Mouse (Mus musculus) left cerebral cortex, adult 18-20 months (tissue): ENCODE results near the gene Lman1l. TPM values are rescaled to one million over a fixed set of nuclear protein-coding genes. Genes with fewer than 3 reads are reported as not detected.

Experiments
- DNase-seq, 2 experiments: peaks; one replicate each; pipeline ENCODE4 v3.0.0; 2021 to 2022; ENCODE audit warnings: low spot score in 2 of 2, mixed read lengths in 1 of 2
- total RNA-seq, 2 experiments: library from RNA; stranded (reverse); gene quantifications; 2 replicates each; pipeline ENCODE4 v1.2.3; 2021

The Lman1l gene
- total RNA-seq, 2 experiments from 2014 or later: not detected

DNA sequence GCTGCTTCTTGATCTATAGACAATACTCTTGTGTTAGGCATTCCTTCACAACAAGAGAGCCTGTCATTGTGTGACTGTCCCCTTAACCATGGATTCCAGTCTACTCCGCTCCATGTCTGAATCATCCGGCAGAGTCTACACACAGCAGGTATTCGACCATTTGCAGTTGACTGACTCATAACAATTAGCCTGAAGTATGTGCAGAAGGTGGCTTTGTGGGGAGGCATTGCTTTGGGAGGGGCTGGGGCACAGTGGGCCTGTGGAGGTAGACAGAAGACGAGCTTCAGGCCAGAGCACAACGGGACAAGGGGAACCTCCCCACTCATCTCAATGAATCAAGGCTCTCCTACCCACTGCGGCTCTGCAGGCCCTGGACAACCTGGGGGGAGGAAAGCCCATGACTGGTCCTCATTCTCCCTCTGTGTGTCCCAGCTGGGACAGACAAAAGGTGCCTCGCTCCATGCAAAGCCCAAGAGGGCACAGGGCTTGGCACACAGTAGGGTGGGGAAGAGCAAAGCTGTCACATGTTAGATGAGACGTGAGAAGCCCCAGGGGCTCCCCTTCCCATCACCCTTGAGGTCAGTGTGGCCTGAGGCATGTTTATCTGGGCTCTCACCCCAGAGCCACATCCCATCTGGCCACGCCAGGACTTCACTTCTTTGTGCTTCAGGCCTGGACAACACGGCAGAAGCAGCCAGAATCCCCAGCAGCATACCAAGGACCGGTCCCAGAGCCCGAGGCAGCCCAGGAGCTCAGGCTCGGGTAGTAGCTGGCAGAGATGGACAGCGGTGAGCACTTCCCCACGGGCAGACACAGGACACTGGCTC, 5.3 kb upstream of the Lman1l start:
- DNase-seq: no peak

DNA sequence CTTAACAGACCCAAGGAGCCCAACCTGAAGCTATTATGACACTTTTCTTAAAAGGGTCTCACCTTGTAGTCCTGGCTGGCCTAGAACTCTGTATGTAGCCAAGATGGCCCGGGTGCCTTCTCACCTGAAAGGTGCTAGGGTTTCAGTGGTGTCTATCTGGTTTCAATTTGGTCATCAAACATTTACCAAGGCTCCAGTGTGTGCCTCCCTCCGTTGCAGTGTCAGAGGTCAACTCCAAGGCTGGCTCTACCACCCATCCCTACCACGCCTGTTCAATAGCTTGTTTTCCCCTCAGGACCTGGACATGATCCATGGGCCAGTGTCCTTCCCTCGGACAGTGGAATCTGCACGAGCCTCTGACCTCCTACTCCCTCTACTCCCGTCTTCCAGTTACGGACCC, 3.7 kb upstream of the Lman1l start:
- no peak for DNase-seq

DNA sequence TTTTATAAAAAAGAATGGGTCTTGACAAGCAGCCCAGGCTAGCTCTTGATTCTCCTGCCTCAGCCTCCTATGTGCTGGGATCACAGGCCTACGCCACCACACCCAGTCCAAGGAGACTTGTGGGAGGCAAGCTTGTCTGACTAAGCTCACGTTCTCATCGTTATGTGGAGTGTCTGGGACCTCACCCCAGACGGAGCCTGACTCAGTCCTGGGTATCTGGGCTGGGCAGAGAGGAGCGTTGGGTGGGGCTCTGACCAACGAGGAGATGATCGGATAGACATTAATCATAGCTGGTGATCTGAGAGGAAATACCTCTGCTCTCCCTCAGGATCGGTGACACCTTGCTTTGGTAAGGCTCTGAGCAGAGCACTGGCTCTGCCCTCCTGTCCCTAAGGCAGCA, 1.7 kb downstream of the Lman1l start:
- DNase-seq: no peak

DNA sequence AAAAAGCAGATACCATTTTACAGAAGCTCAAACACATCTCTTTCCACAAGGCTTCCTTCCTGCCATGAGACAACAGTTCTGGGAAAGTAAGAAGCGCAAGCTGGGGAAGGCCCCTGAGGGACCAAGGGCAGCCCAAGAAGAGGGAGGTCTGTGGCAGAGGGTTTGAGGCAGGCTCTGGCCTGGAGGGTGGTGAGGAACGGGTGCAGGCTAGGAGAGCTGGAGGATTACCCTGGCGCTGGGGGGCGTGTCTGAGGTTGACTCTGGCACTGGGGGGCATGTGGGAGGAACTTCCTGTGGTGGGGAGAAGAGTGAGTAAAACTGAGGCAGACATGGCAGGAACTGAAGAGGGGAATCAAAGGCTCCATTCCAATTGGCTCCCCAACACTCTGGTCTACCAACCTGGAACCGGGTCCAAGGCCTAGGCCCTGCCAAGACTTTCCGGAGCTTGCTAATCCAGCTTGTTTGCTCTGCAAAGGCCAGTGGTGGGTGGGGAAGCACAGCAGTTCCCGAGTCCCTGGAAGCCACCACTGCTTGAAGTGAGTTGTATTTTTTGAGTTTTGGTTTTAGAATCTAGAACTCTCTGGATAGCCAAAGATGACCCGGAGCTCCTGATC, 2.9 kb downstream of the Lman1l start:
- DNase-seq: no peak

DNA sequence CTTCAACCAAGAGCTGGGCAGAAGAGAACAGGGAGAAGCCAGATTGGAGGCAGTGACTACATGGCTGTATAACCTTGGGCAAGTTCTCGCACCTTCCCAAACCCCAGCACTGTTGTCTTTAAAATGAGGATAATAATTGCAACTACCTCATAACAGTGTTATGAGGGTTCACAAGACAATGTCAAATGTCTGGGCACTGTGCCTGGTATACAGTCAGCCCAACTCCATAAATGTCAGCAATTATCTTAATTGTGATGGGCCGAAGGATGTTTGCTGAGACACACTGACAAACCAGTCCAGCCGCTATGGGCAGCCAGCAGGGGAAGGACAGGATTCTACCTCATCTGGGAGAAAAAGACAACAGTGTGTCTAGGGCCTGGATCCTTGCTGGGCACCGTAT, 5.8 kb downstream of the Lman1l start:
- DNase-seq: no peak

DNA sequence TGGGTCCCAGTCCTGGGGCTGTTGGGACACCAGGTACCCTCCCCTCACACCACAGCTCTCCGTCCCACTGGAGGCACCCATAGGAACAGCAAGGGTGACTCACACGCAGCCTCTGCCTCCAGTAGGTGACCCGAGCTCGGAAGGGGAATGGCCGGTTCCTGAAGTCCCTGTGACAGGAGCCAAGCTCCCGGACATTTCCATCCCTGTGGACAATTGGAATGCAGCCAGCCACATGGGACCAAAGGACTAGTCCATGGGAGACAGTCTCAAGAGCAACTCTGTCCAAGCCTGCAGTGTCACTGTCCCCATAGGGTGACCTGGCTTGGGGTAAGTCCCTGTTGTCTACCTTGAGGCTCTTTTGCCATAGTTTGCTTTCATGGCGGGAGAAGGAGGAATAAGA, 6.6 kb downstream of the Lman1l start:
- DNase-seq: no peak

DNA sequence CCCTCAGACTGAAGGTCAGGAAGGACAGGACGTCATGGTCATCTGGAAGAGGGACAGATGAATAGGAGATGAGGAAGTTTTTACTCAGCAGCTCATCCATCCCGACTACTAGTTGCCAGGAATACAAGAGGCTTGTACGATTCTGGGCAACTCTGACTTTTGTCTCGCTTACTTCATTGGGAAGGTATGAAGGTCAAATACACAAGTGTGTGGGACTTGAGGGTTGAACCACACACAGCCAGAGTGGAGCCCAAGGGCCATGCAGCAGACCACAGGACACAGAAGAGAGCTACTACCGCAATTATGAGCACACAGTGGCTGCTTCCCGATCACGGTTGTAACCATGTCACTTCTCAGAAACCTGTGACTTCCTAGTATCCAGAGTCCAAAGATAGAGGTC, 8.0 kb downstream of the Lman1l start:
- no peak for DNase-seq

DNA sequence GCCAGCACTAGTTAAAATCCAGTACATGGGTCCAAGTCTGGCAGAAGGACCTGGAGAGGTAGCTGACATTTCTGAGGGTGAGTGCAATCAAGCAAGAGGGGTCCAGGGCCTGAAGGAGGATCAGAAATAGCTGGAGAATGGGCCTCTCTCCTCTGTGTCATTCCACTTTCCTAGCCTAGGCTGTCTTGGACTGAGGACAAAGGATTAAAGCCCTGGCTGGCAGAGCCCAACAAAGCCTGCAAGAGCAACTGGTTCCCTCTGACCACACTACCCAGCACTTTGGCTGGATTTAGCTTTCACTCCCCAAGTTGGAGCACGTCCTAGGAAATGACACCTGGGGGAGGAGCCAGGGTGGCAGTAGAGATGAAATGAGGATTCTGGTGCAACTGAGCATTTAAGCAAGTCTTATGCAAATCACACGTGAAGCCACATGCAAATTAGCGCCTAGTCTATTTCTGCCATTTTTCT, 10.2 kb downstream of the Lman1l start:
- no peak for DNase-seq

DNA sequence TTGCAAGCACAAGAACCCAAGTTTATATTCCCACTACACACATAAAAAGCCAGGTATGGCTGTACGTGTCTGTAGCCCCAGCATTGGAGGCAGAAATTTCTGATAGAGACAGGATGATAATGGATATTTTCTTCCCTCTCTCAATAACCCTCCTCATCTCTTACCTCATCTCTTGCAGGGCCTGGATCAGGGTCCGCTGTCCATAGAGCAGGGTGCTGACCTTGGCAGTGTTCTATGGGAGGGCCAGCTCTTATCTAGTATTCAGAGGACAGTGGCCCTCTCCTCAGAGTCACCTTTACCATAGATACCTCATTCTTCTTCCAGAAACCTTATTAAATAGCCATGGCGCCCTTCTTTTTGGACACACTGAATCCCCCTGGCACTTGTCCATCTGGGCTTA, 10.8 kb downstream of the Lman1l start:
- DNase-seq: no peak

DNA sequence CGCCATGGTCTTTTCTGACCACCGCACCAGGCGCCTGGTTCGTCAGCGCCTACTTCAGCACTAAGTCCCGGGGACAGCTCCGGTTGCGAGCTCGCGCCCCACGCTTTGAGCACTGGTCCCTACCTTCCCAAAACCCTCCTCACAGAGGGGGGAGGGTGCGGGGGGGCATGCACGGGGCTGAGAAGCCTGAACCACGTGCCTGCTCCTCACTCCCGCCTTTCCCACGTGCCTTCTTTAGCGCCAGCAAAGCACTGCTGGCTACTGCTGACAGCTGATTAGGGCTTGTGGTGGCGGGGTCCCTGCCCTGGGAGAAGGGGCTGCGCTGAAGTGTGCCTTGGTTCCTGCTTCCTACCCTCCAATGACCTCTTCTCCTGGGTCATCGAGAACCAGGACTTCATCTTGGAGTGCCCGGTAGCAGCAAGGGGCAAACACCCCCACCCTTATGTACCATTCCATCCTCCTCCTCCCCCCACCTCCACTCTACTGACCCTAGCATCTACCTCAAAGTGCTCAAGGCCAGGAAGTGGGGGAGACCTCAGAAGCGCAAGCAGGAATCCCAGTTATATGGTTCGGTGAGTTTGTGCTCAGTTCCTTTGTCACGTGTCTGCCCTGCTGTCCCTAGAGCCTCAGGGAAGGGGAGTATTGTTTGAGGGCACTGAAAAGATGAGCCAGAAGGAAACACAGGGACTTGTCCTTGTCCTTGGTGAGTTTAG, 14.3 kb downstream of the Lman1l start, which contains the start of gene Cplx3:
Gene Cplx3 (minus strand): TSS at position 143 of the 713 bp plus-strand sequence.
- no peak for DNase-seq

DNA sequence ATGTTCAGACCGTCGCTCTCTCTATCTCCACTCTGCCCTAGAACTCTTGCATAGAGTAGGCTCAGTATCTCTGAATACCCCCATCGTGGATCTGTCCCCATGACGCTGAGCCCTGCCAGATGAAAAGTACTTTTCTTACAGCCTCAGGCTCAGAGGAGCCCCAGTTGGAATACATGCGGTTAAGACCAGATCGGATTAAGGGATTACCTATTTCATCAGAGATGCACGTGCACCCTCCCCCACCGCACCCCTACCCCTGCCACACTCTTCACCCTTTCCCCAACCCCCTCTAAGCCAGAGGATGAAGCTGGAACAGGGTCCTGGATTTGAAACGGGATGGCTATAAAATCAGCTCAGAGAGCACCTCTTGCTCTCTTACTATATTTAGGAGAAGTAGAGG, 15.1 kb downstream of the Lman1l start:
- no peak for DNase-seq

DNA sequence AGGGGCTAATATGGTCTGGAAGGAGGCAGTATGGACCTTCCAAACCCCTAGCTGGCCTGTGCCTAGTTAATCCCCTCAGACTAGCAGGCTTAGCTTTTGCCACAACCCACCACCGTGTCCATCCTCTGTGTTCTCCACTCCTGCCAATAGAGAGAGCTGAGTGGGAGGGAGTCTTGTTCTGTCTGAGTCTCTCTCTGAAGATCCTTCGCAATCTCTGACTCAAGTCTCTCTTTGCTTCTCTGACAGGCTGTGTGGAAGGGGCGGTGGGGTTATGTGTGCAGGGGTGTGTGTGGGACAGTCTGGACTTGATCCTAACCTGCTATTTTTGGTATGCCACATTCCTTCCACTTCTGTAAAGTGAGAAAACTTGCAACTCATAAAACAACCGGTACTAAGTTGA, 15.7 kb downstream of the Lman1l start:
- no peak for DNase-seq

DNA sequence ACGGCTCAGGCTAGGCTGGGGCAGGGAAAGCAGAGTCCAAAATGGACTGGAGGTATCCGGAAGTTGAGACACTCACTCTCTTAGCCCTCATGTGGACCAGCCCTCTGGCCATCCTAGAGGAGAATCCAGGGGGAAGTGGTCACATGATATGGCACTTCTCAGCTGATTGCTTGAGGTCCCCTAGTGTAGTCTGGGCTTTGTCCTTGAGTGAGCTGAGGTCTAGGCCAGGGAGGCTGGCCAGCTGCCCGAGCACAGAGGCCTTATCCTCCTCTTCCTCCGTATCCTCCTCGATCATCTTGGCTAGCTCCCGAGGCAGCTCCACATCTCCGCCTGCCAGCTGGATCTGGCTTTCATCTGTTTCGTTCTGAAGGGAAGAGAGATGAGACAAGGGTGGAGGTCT, 18.5 kb downstream of the Lman1l start:
- no peak for DNase-seq

DNA sequence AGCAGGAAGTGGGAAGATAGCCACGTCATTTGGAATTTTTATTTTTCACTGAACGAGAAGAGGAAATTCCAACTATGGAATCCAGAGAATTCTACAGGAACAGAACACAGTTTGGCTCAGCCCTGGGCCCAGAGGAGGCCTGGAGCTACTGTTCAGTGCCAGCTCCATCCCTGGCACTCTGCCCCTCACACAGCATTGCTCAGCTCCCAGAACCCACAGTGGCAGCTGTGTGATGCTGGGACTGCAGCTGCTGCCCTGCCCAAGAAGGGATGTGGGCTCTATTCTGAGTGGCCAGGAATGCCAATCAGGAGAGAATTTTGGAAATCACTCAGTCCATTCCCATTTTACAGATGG, 19.2 kb downstream of the Lman1l start:
- peak; percentile 66 to 72 for DNase-seq

DNA sequence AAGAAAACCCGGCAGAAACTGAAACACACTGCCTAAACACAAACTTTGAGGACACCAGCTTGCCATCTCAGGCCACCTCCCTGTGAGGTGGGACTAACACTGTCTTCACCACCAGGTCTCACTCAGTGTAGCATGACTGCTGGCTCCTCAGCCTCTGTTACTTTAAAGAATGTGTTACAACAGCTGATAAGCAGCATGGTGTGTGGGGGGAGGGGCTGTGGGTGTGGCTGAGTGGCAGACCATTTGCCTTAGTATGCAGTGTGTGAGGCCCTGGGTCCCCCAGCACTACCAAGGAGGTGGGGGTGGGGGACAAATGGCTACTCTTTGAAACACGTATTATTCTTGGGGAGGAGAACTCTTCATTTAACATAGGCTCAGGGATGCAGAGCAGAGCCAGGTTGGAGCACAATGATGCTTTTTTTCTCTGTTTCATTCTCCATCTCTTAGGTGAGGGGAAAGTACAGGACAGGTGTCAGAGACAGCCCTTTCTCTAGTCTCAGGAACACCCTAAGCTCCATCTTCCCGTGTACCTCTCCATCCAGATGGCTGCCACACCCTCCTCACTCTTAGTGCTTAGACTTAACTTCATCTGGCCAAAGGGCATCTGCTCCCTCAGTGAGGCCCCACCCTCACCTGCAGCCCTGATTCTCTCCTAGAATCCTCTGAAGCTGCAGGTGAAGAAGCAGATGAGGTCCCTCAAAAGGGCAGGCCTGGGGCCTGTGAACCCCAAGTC, 19.8 kb downstream of the Lman1l start:
- no peak for DNase-seq

DNA sequence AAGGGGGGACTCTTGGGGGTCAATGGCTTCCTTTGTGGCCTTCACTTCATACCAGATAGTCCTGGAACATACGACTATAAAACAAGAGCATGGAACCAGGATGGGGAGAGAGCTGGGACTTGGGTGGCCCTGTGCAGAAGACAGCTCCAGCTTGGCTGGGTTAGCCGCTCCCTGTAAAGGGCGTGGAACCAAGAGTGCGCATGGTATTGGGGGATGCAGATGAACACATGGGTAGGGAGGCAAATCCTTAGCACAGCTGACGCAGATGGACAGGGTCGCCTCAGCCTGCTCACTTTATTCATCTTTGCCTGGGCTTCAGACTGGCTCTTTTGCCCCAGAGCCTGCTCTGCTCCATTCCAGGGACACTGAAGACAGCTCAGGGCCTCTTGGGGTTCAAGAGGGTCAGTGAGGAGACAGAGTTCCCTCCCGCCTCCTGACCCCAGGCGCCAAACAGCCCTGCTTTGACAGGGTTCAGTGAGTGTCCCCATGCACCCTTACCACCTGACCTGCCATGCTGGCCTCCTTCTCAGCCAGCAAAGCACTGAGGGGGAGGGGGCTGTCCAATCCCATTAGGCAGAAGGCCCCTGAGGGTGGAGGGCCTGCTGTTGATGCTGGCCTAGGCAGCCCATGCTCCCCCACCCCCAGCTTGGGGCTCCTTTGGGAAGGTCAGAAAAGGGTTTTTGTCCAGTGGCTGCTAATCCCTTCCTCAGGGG, 21.6 kb downstream of the Lman1l start:
- DNase-seq: no peak

DNA sequence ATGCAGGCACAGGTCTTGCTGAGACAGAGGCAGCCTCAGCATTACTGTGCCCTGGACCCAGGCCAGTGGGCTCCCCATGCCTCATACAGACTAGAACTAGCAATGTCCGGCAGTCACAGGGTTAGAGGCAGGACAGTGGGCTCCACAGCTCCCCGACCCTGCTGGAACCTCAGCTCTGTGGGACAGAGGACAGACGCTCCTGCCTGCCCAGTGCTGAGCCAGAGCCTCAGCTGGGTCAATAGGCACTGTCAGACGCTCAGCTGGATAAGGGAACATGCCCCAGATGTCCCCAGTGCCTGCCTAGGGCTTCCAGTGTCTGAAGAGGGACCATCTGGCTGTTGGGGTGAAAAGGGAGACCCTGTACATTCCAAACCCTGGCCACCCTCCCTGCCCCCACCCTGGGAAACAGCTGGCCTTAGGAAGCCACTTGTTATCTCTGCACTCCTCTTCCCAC, 22.6 kb downstream of the Lman1l start:
- DNase-seq: no peak

DNA sequence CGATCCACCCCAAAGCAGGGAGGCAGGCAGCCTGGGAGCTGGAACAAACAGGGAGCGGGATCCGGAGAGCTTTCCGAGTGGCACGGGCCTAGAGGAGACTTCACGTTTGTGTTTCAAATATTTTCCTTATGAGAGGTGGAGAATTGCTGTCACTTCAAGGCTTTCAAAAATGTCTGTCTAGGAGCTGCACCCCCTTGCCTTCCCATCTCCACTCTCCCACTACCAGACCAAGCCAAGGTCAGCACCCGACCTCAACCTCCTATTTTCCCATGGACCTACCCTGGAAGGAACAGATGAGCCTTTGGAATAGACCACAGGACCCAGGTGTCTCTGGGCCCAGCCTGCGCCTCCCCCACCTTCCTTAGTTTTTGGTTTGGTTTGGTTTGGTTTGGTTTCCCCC, 23.3 kb downstream of the Lman1l start:
- no peak for DNase-seq

DNA sequence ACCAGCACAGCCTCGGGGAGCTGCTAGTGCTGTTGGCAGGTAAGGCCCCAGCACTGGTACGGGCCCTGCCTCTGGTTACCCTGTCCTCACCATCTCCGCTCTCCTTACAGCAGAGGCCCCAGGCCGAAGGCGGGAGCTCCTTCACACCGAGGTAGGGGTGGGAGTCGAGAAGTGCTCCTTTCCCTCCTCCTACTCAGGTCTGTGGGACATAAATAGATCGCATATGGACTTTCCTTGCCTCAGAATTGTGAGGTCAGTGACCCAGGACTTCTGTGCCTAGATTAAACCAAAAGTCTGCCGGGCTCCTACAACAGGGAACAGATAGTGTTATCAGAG, 26.4 kb downstream of the Lman1l start:
- DNase-seq: no peak

DNA sequence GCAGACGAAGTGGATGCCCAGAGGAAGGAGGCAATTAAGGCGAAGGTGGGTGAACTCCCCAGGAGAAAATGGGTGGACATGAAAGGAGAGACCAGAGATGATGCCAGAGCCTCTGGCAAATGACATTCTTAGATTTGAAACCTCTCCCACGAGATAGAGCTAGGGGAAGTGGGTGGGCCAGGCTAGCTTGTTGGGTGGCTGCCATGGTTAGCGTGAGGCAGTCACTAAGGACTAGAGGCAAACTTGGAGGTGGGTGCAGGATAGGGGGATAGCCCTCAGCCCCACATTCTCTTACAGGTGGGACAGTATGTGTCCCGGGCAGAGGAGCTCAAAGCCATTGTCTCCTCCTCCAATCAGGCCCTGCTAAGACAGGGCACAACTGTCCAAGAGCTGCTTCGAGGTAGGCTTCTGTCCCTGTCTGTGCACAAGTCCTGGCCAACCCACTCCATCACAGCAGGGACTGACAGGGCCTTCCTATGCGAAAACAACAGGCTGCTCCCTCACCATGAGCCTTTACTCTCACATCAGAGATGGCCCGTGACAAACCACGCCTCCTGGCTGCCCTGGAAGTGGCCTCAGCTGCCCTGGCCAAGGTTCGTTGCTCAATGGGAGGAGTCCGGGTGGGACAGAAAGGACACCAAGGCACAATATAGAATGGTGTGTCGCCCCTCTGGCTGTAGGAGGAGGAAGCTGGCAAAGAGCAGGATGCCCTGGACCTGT, 27.0 kb downstream of the Lman1l start:
- peak in 1 of 2 experiments; percentile 40 for DNase-seq
